Mouse (Mus musculus) ZHBTc4 (cell line): ENCODE data around the gene Fastk.

Source experiments
- DNase-seq: peaks from one replicate; pipeline ENCODE4 v3.0.0-alpha.2; 2011; ENCODE audit warnings: low read depth, low spot score

Gene Fastk

GRCm38 (mm10) chr5:24392724-24393123, 52.4 kb downstream of the Fastk start:
- DNase-seq = no peak

GRCm38 (mm10) chr5:24391864-24392263, 53.2 kb downstream of the Fastk start, which contains the start of gene Atg9b:
Atg9b (minus strand) TSS chr5:24392143.
- no peak for DNase-seq

- no peak for DNase-seq
Measured at GRCm38 (mm10) chr5:24389658-24390020, 55.4 kb downstream of the Fastk start.

GRCm38 (mm10) chr5:24389011-24389657, 56.0 kb downstream of the Fastk start:
- DNase-seq = peak; percentile 81
